Mouse (Mus musculus) testis, adult 2 months (tissue): ENCODE data around the gene Camta2. TPM values are rescaled to one million over a fixed set of nuclear protein-coding genes. Genes with fewer than 3 reads are reported as not detected.
A peak's percentile ranks its signal among the peaks of the same experiment; 100 is the strongest.

Source experiments
- H3K27ac ChIP-seq: fragments of 200-500 bp; 2 replicates; pipeline ENCODE4 v1.5.1; 2012; ENCODE audit warnings: low read depth, low read length; ENCODE audit not compliant: control insufficient read depth, insufficient read depth
- H3K27me3 ChIP-seq: fragments of 200-500 bp; 2 replicates; pipeline ENCODE4 v1.6.1; 2012; ENCODE audit warnings: mild to moderate bottlenecking, low read length, moderate library complexity; ENCODE audit not compliant: control insufficient read depth, insufficient read depth
- H3K36me3 ChIP-seq: fragments of 200-500 bp; 2 replicates; pipeline ENCODE4 v1.6.1; 2012; ENCODE audit warnings: mild to moderate bottlenecking, low read length; ENCODE audit not compliant: control insufficient read depth, insufficient read depth
- H3K4me1 ChIP-seq: fragments of 200-500 bp; 2 replicates; pipeline ENCODE4 v1.6.1; 2012; ENCODE audit warnings: low read length; ENCODE audit not compliant: control insufficient read depth, insufficient read depth
- H3K4me3 ChIP-seq: fragments of 200-500 bp; 2 replicates; pipeline ENCODE4 v1.5.1; 2012; ENCODE audit warnings: low read depth, mild to moderate bottlenecking, low read length, moderate library complexity, mixed read lengths; ENCODE audit not compliant: control insufficient read depth
- CTCF ChIP-seq: fragments of 200-500 bp; IDR thresholded peaks from 2 replicates; pipeline ENCODE4 v1.5.1; 2012; ENCODE audit warnings: low read depth, mild to moderate bottlenecking, inconsistent platforms, low read length, moderate library complexity; ENCODE audit not compliant: control insufficient read depth, insufficient read depth, insufficient replicate concordance
- POLR2A ChIP-seq: fragments of 200-500 bp; IDR thresholded peaks from 2 replicates; pipeline ENCODE4 v1.6.1; 2012; ENCODE audit warnings: low read depth, mild to moderate bottlenecking, inconsistent platforms, low read length, moderate library complexity; ENCODE audit not compliant: control insufficient read depth
- polyA plus RNA-seq: library from polyadenylated mRNA; depleted of rRNA; stranded (reverse); fragments of >200 nt; gene quantifications from 2 replicates; pipeline ENCODE4 v1.2.3, GENCODE M21; 2012

Gene Camta2
- polyA plus RNA-seq, 1 experiment, result 10.3 TPM

DNA sequence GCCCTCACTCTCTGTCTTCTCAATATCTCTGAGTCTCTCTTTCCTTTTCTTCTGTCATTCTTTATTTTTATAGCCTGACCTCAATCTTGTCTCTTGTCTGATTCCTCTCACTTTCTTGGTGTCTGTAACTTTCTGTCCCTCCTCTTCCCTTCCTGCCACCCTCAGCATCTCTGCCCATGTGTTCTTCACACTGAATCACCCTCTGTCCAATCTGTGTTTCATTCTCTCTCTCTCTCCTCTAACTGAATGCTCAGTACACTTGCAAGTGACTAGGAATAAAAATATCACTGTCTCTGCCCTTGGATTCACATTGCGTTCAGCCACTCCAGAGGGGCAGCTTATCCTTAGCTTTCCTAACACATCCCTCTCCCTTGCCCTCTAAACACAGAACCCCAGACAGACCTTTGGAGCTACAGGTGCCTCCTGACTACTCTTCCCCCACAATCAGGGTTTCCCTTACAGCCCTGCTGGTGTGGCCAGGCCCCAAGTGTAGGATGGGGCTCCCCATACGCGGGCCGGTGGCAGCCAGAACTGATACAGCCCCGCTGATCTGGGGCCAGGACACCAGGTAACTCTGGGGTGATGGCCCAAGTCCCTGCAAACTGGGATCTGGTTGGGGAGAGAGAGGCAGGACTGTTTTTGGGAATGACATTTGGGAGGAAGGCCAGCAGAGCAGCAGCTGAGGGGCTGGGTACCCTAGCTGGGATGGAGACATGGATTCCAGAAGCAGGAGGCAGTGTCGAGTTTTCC, 14.3 kb upstream of the Camta2 start:
- TF ChIP-seq POLR2A, result no peak
- no peak for TF ChIP-seq CTCF
- H3K4me1 ChIP-seq, result peaks cover 11% of the 10 kb centered on the region
- no peak overlapping the region for H3K27ac ChIP-seq
- no peaks in the 10 kb centered on the region for H3K27me3 ChIP-seq
- no peak overlapping the region for H3K4me3 ChIP-seq
- H3K36me3 ChIP-seq, result no peaks in the 10 kb centered on the region; the same call in 1 of the 2 replicates

DNA sequence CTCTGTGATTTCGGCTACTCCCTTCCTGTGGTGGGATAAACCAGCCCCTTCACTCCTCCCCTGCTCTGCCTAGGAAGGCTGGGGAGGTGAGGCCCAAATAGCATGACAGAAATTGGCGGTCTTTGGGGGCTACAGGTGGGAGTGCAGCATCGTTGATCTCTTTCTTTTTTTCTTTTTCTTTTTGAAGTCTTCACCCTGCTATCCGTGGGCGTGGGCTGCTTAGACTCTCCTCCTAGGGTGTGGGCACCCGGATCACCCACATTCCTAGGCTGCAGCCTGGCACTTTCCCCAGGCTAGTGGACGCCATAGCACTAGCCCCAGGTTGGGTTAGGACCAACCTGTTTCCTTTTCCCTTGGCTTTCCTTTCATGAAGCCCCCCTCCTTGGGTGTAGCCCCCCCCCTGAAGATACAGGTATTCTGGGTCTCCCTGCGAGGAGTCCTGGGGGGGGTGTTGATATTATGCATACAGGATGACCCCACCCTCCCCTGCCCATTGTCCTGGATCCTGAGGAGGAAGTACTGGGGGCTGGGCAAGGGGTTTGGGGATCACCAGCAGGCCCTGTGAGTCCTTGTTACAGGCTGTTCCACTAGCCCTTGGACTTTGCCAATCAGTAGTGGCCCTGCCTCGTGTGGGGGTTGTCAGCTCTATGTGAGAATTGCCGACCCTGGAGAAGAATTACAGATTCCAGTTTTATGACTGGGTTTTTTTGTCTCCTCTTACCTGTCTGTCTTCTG, 13.5 kb upstream of the Camta2 start:
- Histone ChIP-seq H3K4me1 (peaks cover 11% of the 10 kb centered on the region), H3K27ac (peak overlapping the region; percentile 81), H3K4me3 (peak overlapping the region; percentile 96), H3K36me3 (no peaks in the 10 kb centered on the region), H3K27me3 (no peaks in the 10 kb centered on the region)
- TF ChIP-seq CTCF (no peak), POLR2A (no peak)

- no peaks in the 10 kb centered on the region for H3K27me3 ChIP-seq
- peak overlapping the region; percentile 96 for H3K4me3 ChIP-seq
- H3K36me3 ChIP-seq, result no peaks in the 10 kb centered on the region
- peaks cover 11% of the 10 kb centered on the region for H3K4me1 ChIP-seq
- peak overlapping the region; percentile 81 for H3K27ac ChIP-seq
- TF ChIP-seq CTCF (no peak), POLR2A (no peak)
These were observed 12.7 kb upstream of the Camta2 start for GRCm38 (mm10) chr11:70700613-70701012.

- Histone ChIP-seq H3K27ac (peak within 1 kb of the TSS; percentile 96), H3K36me3 (no peaks in the 10 kb centered on the region), H3K4me3 (peak within 1 kb of the TSS; percentile 96), H3K4me1 (peaks cover 11% of the 10 kb centered on the region), H3K27me3 (no peaks in the 10 kb centered on the region)
- TF ChIP-seq CTCF (no peak), POLR2A (peak; percentile 90)
These were observed 12.0 kb upstream of the Camta2 start, which contains the start of the genes Inca1 and Kif1c for GRCm38 (mm10) chr11:70699722-70700556. TSS of gene Inca1 (minus strand) at chr11:70700155. TSS of gene Kif1c (plus strand) at chr11:70700548.

DNA sequence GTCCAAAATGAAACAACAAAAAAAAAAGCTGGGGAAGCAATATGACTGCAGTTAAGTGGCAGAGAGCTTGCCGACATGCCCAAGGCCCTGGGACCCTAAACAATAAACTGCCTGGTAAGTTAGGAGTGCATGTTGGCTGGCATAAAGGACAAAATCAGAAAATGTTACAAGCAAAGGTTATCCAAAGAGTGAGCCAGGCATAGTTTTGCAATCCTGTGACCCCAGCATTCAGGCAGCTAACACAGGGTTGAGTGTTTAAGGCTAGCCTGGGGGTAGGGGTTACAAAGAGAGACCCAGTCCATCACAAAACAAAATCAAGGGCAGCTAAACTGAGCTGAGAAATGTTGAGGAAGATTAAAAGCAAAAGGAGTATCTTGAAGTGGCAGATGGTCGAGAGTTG, 11.1 kb upstream of the Camta2 start:
- no peaks in the 10 kb centered on the region for H3K27me3 ChIP-seq
- TF ChIP-seq CTCF (no peak), POLR2A (no peak)
- no peak overlapping the region for H3K27ac ChIP-seq
- no peak overlapping the region for H3K4me3 ChIP-seq
- no peaks in the 10 kb centered on the region for H3K36me3 ChIP-seq
- peaks cover 11% of the 10 kb centered on the region for H3K4me1 ChIP-seq

- no peaks in the 10 kb centered on the region for H3K36me3 ChIP-seq
- H3K27me3 ChIP-seq, result no peaks in the 10 kb centered on the region
- H3K4me3 ChIP-seq, result no peak overlapping the region
- peaks cover 11% of the 10 kb centered on the region for H3K4me1 ChIP-seq
- no peak overlapping the region for H3K27ac ChIP-seq
- no peak for TF ChIP-seq POLR2A
- no peak for TF ChIP-seq CTCF
These were observed 9.5 kb upstream of the Camta2 start for GRCm38 (mm10) chr11:70697376-70697775.
